Mouse (Mus musculus): Measurements from ENCODE around the gene Rp2.
"Not testable (repeated sequence)": the region's sequence is repeated elsewhere in the genome, so short reads cannot be mapped to it uniquely, and the experiment has no call there.

Gene Rp2

DNA sequence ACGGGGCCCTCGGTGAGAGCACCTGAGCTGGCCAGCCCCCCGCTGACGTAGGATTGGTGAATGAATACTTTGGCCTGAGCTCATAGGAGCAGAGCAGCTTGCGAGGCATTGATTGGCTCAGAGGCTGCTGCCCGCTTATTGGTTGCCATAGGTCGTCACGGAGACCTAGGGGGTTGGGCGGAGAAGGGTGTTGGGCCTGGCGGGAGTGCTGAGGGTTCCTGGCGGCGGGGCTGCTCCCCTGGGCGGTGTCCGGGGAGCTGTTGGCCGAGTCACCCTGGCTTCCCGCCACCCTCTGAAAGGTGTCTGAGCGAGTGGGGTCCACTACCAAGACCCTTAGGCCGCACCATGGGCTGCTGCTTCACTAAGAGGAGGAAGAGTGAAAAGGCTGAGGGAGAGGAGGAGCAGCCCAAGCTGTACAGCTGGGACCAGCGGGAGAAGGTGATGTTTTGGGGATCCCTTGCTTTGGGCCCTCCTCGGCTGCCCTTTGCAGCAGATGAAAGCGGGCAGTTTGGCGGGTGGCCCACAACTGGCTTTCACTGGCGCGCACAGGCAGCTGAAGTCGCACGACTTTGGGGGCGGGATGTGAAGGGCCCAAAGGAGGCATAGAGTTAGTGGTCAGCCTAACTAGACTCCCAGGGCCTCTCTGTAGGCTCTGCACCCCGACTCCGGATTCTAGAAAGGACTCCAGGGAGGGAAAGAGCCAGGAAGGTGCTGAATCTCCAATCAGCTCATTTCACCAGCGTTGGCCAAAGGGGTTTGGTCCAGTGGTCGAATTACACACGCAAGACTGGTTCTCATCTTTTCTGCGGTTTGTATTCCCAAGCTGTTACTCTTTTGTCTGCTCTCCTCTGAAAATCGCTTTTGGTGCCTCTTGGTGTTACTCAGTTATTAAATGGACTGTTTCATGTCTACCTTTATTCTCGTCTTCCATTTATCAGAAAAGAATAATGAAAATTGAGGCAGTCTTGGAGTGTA lies at the start of gene Rp2:
Gene Rp2 (plus strand): TSS at position 91 of the 975 bp plus-strand sequence.
- DNase-seq = peak; percentile 85

DNA sequence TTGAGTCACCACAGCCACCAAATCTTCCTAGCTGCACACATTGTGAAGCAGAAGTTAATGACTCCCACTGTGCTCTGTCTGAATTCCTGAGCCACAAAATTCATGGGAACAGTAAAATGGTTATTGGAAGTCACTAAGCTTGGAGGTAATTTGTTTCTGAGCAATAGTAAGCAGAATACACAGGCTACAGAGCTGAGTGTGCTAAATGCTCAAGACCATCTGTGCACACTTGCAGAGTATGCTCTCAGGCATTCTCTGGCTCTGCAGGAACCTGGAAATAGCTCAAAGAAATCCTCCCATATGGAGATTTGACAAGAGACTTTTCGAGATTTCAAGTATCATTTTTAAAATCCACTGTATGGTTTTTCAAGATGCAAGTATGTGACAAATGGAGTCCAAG lies 31.5 kb upstream of the Rp2 start:
- peak; percentile 11 for DNase-seq

- DNase-seq = peak; percentile 12
Observed at GRCm38 (mm10) chrX:20335722-20336121, 28.6 kb upstream of the Rp2 start.

GRCm38 (mm10) chrX:20344980-20345379 lies 19.3 kb upstream of the Rp2 start:
- no peak for DNase-seq

DNA sequence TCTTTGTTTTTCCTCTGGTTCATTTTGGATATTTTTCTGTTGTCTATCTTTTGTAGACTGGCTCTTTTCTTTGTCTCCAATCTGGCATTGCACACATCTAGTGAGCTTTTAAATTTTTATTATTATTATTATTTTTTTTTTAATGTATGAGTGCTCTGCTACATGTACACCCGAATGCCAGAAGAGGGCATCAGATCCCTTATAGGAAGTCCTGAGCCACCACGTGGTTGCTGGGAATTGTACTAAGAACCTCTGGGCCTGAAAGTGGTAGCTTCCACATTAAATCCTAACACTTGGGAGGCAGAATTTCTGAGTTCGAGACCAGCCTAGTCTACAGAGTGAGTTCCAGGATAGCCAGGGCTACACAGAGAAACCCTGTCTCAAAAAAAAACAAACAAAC lies 17.9 kb upstream of the Rp2 start:
- no peak for DNase-seq

GRCm38 (mm10) chrX:20350241-20350640 lies 14.0 kb upstream of the Rp2 start:
- DNase-seq = not testable (repeated sequence)

- no peak for DNase-seq
Observed at GRCm38 (mm10) chrX:20355283-20355682, 9.0 kb upstream of the Rp2 start.

DNA sequence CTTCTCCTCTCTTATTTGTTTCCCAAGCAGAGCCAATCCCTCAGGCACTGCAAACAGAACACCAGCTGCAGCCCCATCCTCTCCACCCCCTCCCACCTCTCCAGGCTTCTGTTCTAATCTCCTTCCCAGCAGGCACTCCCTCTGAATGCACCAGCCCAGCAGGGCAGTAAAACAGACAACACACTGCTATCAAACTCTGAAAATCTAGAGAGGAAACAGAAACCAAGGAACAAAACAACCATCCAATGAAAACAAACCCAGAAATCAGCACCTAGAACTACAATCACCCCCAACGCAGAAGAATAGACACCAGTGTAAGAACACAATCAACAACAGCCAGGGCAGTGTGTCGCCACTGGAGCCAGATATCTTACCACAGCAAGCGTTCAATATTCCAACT lies 8.0 kb upstream of the Rp2 start:
- no peak for DNase-seq

DNA sequence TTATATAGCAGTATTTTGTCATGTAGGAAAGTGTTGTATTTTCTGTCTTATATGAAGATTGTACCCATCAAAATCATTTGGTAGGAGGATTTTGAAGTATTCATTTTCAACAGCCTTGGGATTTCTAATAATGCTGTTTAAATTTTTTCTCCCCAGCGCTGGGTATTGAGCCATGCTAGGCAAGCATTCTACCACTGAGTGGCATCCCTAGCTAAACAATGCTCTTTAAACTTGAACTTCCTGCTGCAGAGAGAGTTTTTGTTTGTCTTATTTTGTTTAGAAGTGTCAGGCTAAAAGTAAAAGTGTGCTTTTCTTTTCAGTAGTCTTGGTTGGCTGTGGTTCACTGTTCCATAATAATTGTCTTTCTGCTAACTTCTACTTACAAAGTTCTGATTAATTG lies 1.8 kb downstream of the Rp2 start:
- no peak for DNase-seq

DNA sequence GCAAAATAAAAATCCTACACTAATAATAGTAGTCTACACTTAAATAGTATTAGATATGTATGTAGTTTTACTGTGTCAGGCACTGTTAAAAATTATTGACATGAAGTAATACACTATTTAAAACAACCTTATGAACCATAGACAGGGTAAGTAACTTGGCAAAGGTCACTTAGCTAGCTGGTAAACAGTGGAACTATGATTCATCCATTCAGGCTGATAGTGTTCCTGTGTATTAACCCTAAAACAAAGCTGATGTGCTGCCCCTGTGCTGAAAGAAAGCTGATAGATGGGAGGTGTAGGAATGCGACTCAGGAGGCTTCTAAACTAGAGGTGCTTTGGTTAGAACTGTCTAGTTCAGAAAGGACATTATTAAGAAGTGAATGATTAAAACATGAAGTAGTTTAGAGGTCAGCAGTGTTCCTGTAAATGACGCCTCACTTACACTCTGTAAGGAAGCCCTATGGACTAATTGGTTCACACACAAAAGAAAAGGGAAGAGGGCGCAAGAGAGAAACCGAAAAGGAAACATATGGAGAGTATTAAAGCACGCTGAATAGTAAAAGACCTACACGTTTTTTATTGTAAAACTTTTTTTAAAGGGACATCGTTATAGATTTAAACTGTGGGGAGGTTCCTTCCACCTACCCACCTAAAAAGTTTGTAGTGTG lies 15.2 kb downstream of the Rp2 start:
- DNase-seq = no peak

GRCm38 (mm10) chrX:20382260-20382659 lies 18.0 kb downstream of the Rp2 start:
- no peak for DNase-seq

DNA sequence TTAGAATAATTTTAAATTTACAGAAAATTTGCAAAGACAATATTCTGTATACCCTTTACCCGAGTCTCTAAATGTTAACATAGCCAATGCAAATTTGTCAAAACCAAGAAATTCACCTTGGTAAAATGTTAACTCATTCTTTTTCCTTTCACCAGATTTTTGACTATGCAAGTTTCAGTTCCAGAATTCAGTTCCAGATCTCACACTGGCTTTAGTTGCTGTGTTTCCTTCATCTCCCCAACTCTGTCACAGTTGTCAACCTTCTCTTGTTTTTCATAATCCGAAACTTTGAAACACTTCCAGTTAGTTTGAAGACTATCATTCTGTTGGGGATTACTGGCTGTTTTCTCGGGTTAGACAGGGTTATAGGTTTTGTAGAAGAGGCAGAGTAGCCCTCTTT lies 22.7 kb downstream of the Rp2 start:
- no peak for DNase-seq

- DNase-seq = not testable (repeated sequence)
Observed at GRCm38 (mm10) chrX:20391964-20392363, 27.7 kb downstream of the Rp2 start.

GRCm38 (mm10) chrX:20392942-20393341 lies 28.7 kb downstream of the Rp2 start:
- DNase-seq = no peak

- no peak for DNase-seq
Observed at GRCm38 (mm10) chrX:20404068-20404467, 39.8 kb downstream of the Rp2 start.

- no peak for DNase-seq
Observed at GRCm38 (mm10) chrX:20406909-20407308, 42.6 kb downstream of the Rp2 start.

- no peak for DNase-seq
Observed at GRCm38 (mm10) chrX:20407676-20408075, 43.4 kb downstream of the Rp2 start.

- DNase-seq = no peak
Observed at GRCm38 (mm10) chrX:20411382-20411781, 47.1 kb downstream of the Rp2 start.

DNA sequence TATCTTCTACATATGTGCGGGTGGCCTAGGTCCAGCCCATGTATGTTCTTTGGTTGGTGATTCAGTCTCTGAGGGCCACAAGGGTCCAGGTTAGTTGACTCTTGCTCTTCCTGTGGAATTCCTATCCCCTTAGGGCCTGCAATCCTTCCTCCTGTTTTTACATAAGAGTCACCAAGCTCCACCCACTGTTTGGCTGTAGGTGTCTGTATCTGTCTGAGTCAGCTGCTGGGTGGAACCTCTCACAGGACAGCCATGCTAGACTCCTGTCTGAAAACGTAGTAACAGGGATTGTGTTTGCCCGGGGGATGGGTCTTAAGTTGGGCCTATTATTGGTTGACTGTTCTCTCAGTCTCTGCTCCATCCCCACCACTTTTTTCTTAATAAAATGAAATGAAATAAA lies 47.9 kb downstream of the Rp2 start:
- DNase-seq = no peak

DNA sequence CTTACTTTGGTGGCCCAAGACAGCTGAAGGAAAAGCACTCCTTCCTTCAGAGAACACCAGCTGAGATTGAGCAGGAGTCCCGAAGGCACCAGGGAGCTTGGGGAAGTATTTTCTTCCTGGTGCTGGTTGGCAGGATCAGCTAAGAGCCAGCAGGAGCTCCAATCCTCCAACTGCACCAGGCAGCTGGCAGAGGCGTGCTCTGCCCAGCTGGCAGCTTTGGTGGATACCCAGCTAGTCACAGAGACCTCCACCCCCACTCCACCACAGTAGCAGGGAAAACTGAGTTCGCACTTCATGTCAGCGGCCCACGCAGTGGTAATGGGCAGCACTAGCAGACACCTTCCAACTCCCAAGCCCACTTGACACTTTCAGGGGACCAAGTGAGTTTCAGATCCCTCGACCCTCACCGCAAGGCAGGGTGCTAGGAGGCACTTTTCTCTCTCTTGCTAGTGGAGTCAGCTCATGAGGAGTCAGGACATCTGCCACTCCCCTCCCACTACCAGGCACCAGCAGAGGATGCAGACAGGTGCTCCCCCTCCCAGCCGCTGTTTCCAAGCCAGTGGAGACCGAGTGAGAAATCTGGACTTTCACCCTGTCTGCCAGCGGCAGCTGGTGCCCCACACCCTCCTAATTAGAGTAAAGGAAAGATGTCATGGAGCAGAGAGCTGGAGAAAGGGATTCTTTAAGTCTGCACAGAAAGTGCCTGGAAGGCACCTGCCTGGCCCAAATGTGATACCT lies 50.8 kb downstream of the Rp2 start:
- peak; percentile 62 for DNase-seq

GRCm38 (mm10) chrX:20418461-20418860 lies 54.2 kb downstream of the Rp2 start:
- DNase-seq = no peak

DNA sequence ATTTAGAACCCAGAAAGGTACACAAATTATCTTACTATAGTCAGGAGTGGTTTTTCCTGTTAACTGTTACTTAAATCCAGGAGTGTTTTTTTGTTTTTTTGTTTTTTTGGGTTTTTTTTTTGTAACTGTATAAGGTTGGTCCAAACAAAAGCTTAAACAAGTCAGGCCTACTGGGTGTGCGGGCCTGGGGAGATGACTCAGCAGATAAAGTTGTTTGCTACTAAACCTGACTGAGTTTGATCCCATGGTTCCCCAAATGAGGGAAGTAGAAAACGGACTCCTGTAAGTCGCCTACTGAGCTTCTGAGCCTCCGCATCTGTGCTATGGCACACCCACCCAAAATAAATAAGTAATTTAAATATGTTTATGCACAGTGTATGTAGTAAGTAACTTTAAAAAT lies 55.3 kb downstream of the Rp2 start:
- no peak for DNase-seq

DNA sequence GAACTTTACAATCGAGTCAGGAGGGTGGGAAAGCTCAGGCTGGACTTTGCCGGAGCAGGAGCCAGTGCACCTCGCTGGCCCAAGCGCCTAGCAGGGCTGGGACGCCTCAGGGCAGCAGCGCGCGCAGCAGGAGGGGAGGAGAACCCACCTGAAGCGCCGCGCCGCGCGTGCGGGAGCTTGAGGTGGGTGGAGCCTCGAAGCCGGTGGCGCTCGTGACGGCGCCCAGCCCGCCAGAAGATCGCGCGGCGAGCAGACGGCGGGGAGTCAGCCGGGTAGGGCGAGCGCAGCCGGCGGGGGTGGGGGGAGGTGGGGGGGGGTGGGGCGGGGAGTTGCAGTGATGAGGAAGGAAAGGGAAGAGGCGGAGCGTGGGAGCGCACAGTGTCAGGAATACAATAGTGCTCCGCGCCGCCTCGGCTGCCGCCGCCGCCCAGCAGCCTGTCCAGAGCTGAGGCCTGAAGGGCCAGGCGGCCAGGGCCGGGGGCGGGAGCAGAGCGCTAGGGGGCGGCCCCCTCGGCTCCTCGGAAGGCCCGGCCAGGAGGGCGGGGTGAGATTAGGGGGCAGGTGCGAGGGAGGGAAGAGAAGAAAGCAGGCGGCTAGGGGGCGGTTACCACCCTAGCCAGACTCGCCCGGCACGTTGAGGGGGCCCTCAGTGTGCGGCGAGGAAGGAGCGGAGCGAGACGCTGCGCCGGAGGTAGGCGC lies 61.0 kb downstream of the Rp2 start, which contains the start of gene Jade3:
Gene Jade3 (plus strand): TSS at position 549 of the 699 bp plus-strand sequence.
- peak; percentile 67 for DNase-seq
